Mouse (Mus musculus) kidney, adult 2 months (tissue): Measurements from ENCODE around the gene Gkn3. TPM values are rescaled to one million over a fixed set of nuclear protein-coding genes. Genes with fewer than 3 reads are reported as not detected.

Experiments
- DNase-seq: peaks from one replicate; pipeline ENCODE4 v3.0.0; 2021
- H3K27ac ChIP-seq: fragments of 200-500 bp; 2 replicates; pipeline ENCODE4 v1.5.1; 2012; ENCODE audit warnings: low read depth, low read length, control low read depth, inconsistent platforms; ENCODE audit not compliant: insufficient read depth
- H3K27me3 ChIP-seq: fragments of 200-500 bp; replicated peaks from 2 replicates; pipeline ENCODE4 v1.6.1; 2012; ENCODE audit warnings: mild to moderate bottlenecking, moderate library complexity, low read length, inconsistent platforms; ENCODE audit not compliant: control insufficient read depth, insufficient read depth
- H3K36me3 ChIP-seq: fragments of 200-500 bp; 2 replicates; pipeline ENCODE4 v1.6.1; 2012; ENCODE audit warnings: mild to moderate bottlenecking, moderate library complexity, low read length, inconsistent platforms; ENCODE audit not compliant: control insufficient read depth, insufficient read depth
- H3K4me1 ChIP-seq: fragments of 200-500 bp; 2 replicates; pipeline ENCODE4 v1.6.1; 2011; ENCODE audit warnings: low read length; ENCODE audit not compliant: control insufficient read depth, insufficient read depth
- H3K4me3 ChIP-seq: fragments of 200-500 bp; 2 replicates; pipeline ENCODE4 v1.5.1; 2011; ENCODE audit warnings: mild to moderate bottlenecking, low read depth, low read length, control low read depth; ENCODE audit not compliant: insufficient read depth
- CTCF ChIP-seq: fragments of 200-500 bp; conservative IDR thresholded peaks from 2 replicates; pipeline ENCODE4 v1.5.1; 2011; ENCODE audit warnings: low read depth, mild to moderate bottlenecking, control low read depth, low read length, moderate library complexity, mixed read lengths; ENCODE audit not compliant: insufficient read depth, insufficient read length
- POLR2A ChIP-seq: fragments of 200-500 bp; IDR thresholded peaks from one replicate; pipeline ENCODE4 v1.6.1; 2011; ENCODE audit warnings: low read depth, low read length, control low read depth
- WGBS: fragments of 180-500 bp; shearing (Covaris S2); methylation state at CpG from one replicate; pipeline ENCODE4 v1.1.7; 2018; 5-methylcytosine and 5-hydroxymethylcytosine counted together
- polyA plus RNA-seq: library from polyadenylated mRNA; depleted of rRNA; stranded (reverse); fragments of >200 nt; gene quantifications from 2 replicates; pipeline ENCODE4 v1.2.3, GENCODE M21; 2012

Gkn3 gene
- polyA plus RNA-seq, 1 experiment: 0.58 TPM

DNA sequence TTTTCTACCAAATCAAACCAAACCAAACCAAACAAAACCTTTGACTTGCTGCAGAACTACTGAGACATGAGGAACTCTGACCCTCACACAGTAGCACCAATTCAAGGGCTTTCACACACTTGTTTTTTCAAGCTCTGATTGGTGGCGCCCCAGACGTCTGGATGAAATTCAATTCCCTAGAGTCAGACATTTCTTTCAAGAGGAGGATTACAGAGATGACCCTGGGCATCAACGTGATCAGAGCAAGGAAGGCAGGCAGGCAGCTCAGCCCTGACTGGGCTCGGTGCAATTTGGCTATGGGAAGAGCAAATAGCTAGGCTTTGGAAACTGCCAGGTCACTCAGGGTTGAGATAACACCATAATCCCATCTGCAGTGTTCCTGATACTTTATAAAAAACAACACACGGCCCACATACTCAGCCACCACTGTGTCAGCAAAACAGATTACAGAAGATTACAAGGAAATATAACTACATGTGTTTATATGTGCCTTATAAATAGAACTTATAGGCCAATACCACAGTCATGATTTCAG is 787 bp upstream of the Gkn3 start:
- no peaks in the 10 kb centered on the region for H3K36me3 ChIP-seq
- H3K27me3 ChIP-seq: no peaks in the 10 kb centered on the region; the same call in 1 of the 2 replicates
- 47% methylated on average over 5 of the region's 5 CpGs for WGBS
- no peak overlapping the region for H3K27ac ChIP-seq
- DNase-seq: no peak
- no peaks in the 10 kb centered on the region for H3K4me1 ChIP-seq
- TF ChIP-seq POLR2A (no peak), CTCF (no peak)
- no peak overlapping the region for H3K4me3 ChIP-seq

DNA sequence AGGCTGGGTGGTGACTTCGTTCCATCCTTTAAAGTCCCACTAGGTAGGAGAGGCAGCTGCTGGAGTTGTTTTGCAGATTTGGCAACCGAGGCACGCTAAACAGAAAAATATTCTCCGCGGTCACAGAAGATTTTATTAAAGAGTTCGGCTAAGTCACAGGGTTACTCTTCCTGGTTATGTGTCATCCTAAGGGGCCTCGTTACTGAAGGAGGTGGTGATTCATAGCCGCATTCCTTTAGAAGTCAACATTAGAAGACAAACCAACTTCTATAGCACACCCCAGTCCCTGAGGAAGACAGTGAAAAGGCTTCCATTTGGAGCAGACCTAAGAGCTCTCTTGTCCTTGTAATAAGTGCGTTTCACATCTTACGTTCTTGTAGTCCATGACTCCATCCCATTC is 2.1 kb downstream of the Gkn3 start:
- Histone ChIP-seq H3K4me3 (no peak overlapping the region), H3K4me1 (no peaks in the 10 kb centered on the region), H3K36me3 (no peaks in the 10 kb centered on the region), H3K27me3 (no peaks in the 10 kb centered on the region; the same call in 1 of the 2 replicates), H3K27ac (no peak overlapping the region)
- no peak for DNase-seq
- 74% methylated on average over 10 of the region's 10 CpGs for WGBS
- no peak for TF ChIP-seq POLR2A
- no peak for TF ChIP-seq CTCF

DNA sequence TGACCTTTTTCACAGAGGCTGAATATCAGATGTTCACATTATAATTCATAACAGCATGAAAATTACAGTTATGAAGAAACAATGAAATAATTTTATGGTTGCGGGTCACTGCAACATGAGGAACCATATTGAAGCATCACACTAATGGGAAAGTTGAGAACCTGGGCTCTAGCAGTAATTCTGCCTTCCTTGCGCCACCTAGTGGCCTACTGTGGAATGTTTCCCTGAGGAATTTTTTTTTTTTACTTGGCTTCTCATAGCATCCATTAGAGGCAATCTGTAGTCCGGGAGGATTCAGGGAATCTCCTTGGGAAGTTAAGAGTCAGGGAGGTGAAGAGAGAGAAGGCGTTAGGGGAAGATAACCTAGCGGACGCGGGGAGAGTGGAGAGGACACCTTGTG is 2.5 kb downstream of the Gkn3 start:
- Histone ChIP-seq H3K4me3 (no peak overlapping the region), H3K36me3 (no peaks in the 10 kb centered on the region), H3K27me3 (no peaks in the 10 kb centered on the region; the same call in 1 of the 2 replicates), H3K4me1 (no peaks in the 10 kb centered on the region), H3K27ac (no peak overlapping the region)
- TF ChIP-seq CTCF: peak; percentile 65
- TF ChIP-seq POLR2A: no peak
- WGBS: 6% methylated on average over 7 of the region's 7 CpGs
- peak; percentile 63 for DNase-seq

DNA sequence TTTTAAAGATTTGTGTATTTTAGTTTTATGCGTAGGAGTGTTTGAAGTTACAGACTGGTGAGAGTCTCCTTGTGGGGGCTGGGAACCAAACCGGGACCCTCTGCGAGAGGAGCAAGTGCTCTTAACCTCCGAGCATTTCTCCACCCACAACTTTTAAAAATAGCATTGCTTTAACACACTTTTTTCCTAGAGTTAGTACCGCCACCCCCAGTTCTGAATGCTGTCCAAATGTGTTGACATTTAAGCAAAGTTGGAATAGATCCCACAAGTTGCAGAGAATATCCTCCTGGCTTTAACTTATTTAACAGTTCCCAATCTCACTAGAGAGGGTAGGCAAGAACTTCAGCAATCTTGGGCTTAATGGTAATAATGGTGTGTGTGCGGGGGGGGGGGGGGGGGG is 4.0 kb downstream of the Gkn3 start:
- no peak for DNase-seq

DNA sequence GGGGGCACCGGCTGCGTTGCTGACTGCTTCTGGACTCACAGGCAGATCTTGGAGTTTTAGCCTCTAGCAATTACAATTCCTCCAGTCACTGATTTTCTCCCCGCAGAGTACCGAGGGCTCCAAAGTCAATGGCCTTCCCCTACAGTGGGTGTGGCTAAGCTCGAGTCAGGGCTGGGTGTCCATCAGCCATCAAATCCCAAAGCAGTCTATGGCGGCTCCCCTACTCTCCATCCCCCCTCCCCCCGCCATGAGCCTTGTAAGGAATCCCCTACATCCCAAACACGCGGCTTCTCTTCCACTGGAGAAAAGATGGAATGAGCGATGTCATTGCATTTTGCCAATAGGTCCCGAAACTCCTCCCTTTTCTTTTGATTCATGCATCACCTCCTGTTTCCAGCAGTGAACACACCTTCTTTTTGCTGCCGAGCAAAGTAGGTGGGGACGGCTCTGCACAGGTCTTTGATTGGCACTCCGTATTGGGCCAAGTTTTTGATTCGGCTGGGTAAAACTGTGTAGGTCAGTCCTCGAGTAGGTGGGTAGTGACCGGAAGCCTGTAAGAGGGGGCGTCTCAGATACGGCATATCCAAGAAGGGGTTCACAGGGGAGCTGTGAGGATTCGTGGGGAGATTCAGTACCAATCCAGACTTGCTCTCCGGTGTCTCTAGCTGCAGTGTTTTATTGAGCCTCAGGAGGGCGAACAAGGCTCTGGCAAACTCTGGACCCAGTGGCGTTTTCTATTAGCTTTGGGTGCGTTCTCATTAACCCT is 4.6 kb downstream of the Gkn3 start:
- peak; percentile 19 for DNase-seq
- 14% methylated on average over 24 of the region's 24 CpGs for WGBS
- H3K4me3 ChIP-seq: no peak overlapping the region
- no peaks in the 10 kb centered on the region for H3K4me1 ChIP-seq
- no peaks in the 10 kb centered on the region for H3K36me3 ChIP-seq
- no peaks in the 10 kb centered on the region; the same call in 1 of the 2 replicates for H3K27me3 ChIP-seq
- H3K27ac ChIP-seq: no peak overlapping the region
- TF ChIP-seq POLR2A: no peak
- peak; percentile 47 for TF ChIP-seq CTCF

More for the DNA sequence above, 4.0 kb downstream of the Gkn3 start:
- Histone ChIP-seq H3K27me3 (no peaks in the 10 kb centered on the region; the same call in 1 of the 2 replicates), H3K36me3 (no peaks in the 10 kb centered on the region), H3K4me1 (no peaks in the 10 kb centered on the region), H3K4me3 (no peak overlapping the region), H3K27ac (no peak overlapping the region)
- 48% methylated on average over 6 of the region's 6 CpGs for WGBS
- TF ChIP-seq CTCF (no peak), POLR2A (no peak)

DNA sequence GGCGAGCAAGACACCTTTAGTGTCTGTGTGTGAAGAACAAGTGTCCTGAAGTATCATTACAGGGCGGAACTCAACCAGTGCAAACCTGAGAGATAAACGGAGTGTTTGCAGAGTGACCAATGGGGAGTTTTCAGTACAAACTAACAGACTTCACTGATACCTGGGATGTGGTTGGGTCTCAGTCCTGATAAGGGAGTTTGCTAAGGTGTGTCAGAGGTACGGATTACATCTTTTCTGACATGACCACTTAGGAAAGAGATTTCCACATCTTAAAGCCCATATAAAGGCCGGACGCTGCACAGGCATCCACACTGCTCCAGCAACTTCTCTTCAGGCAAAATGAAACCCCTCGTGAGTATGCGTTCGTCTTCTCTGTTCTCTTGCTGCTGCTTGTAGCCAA is 15.7 kb downstream of the Gkn3 start, which contains the start of gene Gkn2:
Gkn2 (plus strand) TSS at position 301 of the 400 bp plus-strand sequence.
- WGBS: 90% methylated on average over 9 of the region's 9 CpGs
- Histone ChIP-seq H3K4me1 (no peaks in the 10 kb centered on the region), H3K36me3 (no peaks in the 10 kb centered on the region), H3K4me3 (no peak within 1 kb of the TSS), H3K27me3 (no peaks in the 10 kb centered on the region), H3K27ac (no peak within 1 kb of the TSS)
- DNase-seq: no peak
- no peak for TF ChIP-seq CTCF
- TF ChIP-seq POLR2A: no peak

DNA sequence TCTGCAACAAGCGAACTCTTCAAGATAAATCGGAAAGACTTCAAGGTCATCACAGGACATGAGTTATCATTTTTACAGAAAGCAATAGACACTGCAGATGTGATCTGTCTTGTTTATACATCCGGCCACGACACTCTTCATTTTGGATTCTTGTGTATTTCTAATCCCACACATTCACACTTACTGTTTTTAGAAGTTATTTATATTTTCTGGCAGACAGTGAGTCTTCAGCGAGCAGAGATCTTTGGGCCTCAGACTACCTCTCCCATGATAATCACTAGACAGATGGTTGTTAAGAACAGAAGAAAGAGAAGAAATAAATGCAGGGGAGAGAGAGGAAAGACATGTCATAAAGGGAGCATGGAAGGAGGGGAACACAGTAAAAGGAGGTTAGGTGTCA is 19.5 kb downstream of the Gkn3 start:
- WGBS: 74% methylated on average over 5 of the region's 5 CpGs
- DNase-seq: no peak
- no peaks in the 10 kb centered on the region for H3K36me3 ChIP-seq
- no peaks in the 10 kb centered on the region for H3K27me3 ChIP-seq
- TF ChIP-seq POLR2A (no peak), CTCF (no peak)
- H3K27ac ChIP-seq: no peak overlapping the region
- no peak overlapping the region for H3K4me3 ChIP-seq
- no peaks in the 10 kb centered on the region for H3K4me1 ChIP-seq
